8 mouse cellular contexts compared by ENCODE assay signal in the genomic region with DNA sequence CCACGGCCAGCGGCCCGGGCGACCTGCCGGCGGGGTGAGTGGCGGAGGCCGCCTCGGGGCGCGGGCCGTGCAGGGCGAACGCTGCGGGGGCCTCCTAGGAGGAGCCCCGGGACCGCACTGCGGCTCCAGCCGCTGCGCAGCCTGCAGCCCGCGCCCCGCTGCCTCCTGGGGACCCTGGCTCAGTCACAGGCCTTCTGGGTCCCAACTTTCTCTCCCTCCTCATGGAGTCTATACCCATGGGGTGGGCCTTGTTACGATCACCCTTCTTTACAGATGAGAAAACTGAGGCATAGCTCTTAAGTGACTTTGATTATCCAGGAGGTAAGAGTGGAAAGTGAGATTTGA. TPM values are rescaled to one million over a fixed set of nuclear protein-coding genes. Genes with fewer than 3 reads are reported as not detected.
A peak's percentile ranks its signal among the peaks of the same experiment; 100 is the strongest.
DNase-seq lines count a peak whose midpoint lies in the region; ATAC-seq and TF ChIP-seq lines count a peak whose summit lies in the region.

No protein-coding gene starts in this region.

- DNase-seq in cerebellum, adult 2 months = no peak
- no peak for DNase-seq in cerebellum, adult 8-10 months
- DNase-seq in lung, postnatal 0 days (ENCODE audit: low spot score) = no peak
- no peak for DNase-seq in lung, postnatal 10 days
- no peak for DNase-seq in limb, embryonic 10.5 days (ENCODE audit: low spot score)
- DNase-seq in T-cell, adult 2 months (ENCODE audit: low spot score) = no peak
- no peak for DNase-seq in adrenal gland, adult 18-20 months (ENCODE audit: low spot score in 2 of 2)

- H3K4me1 ChIP-seq in cerebellum, adult 2 months (ENCODE audit: control insufficient read depth, insufficient read depth, low read length) = no peaks in the 10 kb centered on the region
- peaks cover 4% of the 10 kb centered on the region; the same call in 1 of the 2 replicates for H3K4me1 ChIP-seq in lung, postnatal 0 days (ENCODE audit: insufficient read depth, low read depth, low read length)
- peaks cover 17% of the 10 kb centered on the region for H3K4me1 ChIP-seq in limb, embryonic 10.5 days
- H3K4me1 ChIP-seq in olfactory bulb, adult 2 months (ENCODE audit: control insufficient read depth, insufficient read depth, low read length) = peaks cover 7% of the 10 kb centered on the region

- H3K27me3 ChIP-seq in cerebellum, adult 2 months (ENCODE audit: control insufficient read depth, insufficient read depth, low read length) = no peaks in the 10 kb centered on the region
- no peaks in the 10 kb centered on the region for H3K27me3 ChIP-seq in lung, postnatal 0 days (replicated peaks; ENCODE audit: insufficient read depth, low read length)
- peaks cover 17% of the 10 kb centered on the region for H3K27me3 ChIP-seq in limb, embryonic 10.5 days (ENCODE audit: low read depth, poor library complexity, severe bottlenecking)

- H3K4me2 ChIP-seq in lung, postnatal 0 days (replicated peaks; ENCODE audit: low read depth, low read length) = peak overlapping the region; percentile 96

- TF ChIP-seq POLR2A in cerebellum, adult 2 months (IDR thresholded peaks at IDR 0.05; ENCODE audit: borderline replicate concordance, insufficient read depth, low read length) = no peak
- no peak for TF ChIP-seq POLR2A in olfactory bulb, adult 2 months (IDR thresholded peaks at IDR 0.05; ENCODE audit: insufficient read depth, low read depth, low read length)

- H3K27ac ChIP-seq in cerebellum, adult 2 months (ENCODE audit: insufficient read depth, low read length) = peak overlapping the region; percentile 37; the same call in 1 of the 2 replicates
- no peak overlapping the region for H3K27ac ChIP-seq in lung, postnatal 0 days (ENCODE audit: low read length)
- H3K27ac ChIP-seq in limb, embryonic 10.5 days = peak overlapping the region; percentile 84
- no peak overlapping the region for H3K27ac ChIP-seq in olfactory bulb, adult 2 months (ENCODE audit: insufficient read depth, low read depth, low read length)

- TF ChIP-seq EP300 in lung, postnatal 0 days (IDR thresholded peaks at IDR 0.05) = no peak

- no peaks in the 10 kb centered on the region for H3K9me3 ChIP-seq in lung, postnatal 0 days (ENCODE audit: low read length)
- H3K9me3 ChIP-seq in limb, embryonic 10.5 days (replicated peaks) = no peaks in the 10 kb centered on the region

- ATAC-seq in lung, postnatal 0 days = no peak

- H3K9ac ChIP-seq in lung, postnatal 0 days (replicated peaks; ENCODE audit: low read depth) = peak overlapping the region; percentile 41; the same call in 1 of the 2 replicates

- no peaks in the 10 kb centered on the region for H3K36me3 ChIP-seq in lung, postnatal 0 days (ENCODE audit: insufficient read depth, low read length)
- H3K36me3 ChIP-seq in limb, embryonic 10.5 days = no peaks in the 10 kb centered on the region

- peak overlapping the region; percentile 80 for H3K4me3 ChIP-seq in cerebellum, adult 2 months (replicated peaks; ENCODE audit: insufficient read depth, low read depth, low read length)
- peak overlapping the region; percentile 55 for H3K4me3 ChIP-seq in lung, postnatal 0 days (ENCODE audit: low read depth, low read length)
- H3K4me3 ChIP-seq in limb, embryonic 10.5 days = peak overlapping the region; percentile 79
- peak overlapping the region; percentile 68 for H3K4me3 ChIP-seq in olfactory bulb, adult 2 months (ENCODE audit: insufficient read depth, low read depth, low read length)

- TF ChIP-seq CTCF in cerebellum, adult 2 months (IDR thresholded peaks at IDR 0.05; ENCODE audit: borderline replicate concordance, insufficient read depth, low read depth, low read length) = no peak
- TF ChIP-seq CTCF in lung, postnatal 0 days (IDR thresholded peaks at IDR 0.05) = no peak
- no peak for TF ChIP-seq CTCF in olfactory bulb, adult 2 months (IDR thresholded peaks at IDR 0.05; ENCODE audit: insufficient read depth, low read depth, low read length)

- WGBS in cerebellum, adult 2 months = 4% methylated on average over 19 of the region's 24 CpGs
- WGBS in lung, postnatal 0 days = 5% methylated on average over 22 of the region's 24 CpGs
- 4% methylated on average over 24 of the region's 24 CpGs for WGBS in limb, embryonic 10.5 days
- WGBS in olfactory bulb, adult 2 months = 5% methylated on average over 24 of the region's 24 CpGs

RNA-seq across cellular contexts. Expression of a gene that starts 0.7 kb away (rescaled TPM):
- polyA plus RNA-seq in cerebellum, adult 2 months (2012; rRNA removed) = 15.9 and 16.3 TPM in 2 replicates
- polyA plus RNA-seq in lung, postnatal 0 days (2015; fragmentation: Nextera tagmentation; extraction: Ambion mirVana) = 9.3 and 10.2 TPM in 2 replicates
- polyA plus RNA-seq in limb, embryonic 10.5 days (2016; fragmentation: Nextera tagmentation; extraction: Ambion mirVana) = 6.9 and 7.0 TPM in 2 replicates
- polyA plus RNA-seq in olfactory bulb, adult 2 months (2012; ENCODE audit: insufficient read depth, insufficient read length, low replicate concordance, missing spikeins) = not detected in 2 replicates
- total RNA-seq in adrenal gland, adult 18-20 months (2021) = 1 to 10 TPM; 3.8 to 6.3 TPM

Comparison
In these comparisons a context has a peak if more than half of its experiments do, and no peak if none do; other contexts are left out.
1. H3K27ac ChIP-seq: peak in cerebellum, adult 2 months (single experiment) and limb, embryonic 10.5 days (single experiment); none in lung, postnatal 0 days (single experiment) and olfactory bulb, adult 2 months (single experiment).
2. Peak in every context shown above with its lines, with median percentiles within 50 percentile points of each other: H3K4me3 ChIP-seq.